Mouse (Mus musculus) left cerebral cortex, adult 18-20 months (tissue): ENCODE results near the gene Evc. TPM values are rescaled to one million over a fixed set of nuclear protein-coding genes. Genes with fewer than 3 reads are reported as not detected.

ENCODE experiments used
- DNase-seq, 2 experiments: peaks; one replicate each; pipeline ENCODE4 v3.0.0; 2021 to 2022; ENCODE audit warnings: low spot score in 2 of 2, mixed read lengths in 1 of 2
- total RNA-seq, 2 experiments: library from RNA; stranded (reverse); gene quantifications; 2 replicates each; pipeline ENCODE4 v1.2.3; 2021

Gene Evc
- total RNA-seq, 2 experiments from 2014 or later: 9.5 to 10.7 TPM

- peak in 1 of 2 experiments; percentile 46 for DNase-seq
These were observed 93.4 kb downstream of the Evc start for GRCm38 (mm10) chr5:37243169-37243886.

- DNase-seq: no peak
These were observed 94.1 kb downstream of the Evc start for GRCm38 (mm10) chr5:37242360-37243168.

GRCm38 (mm10) chr5:37241651-37242151 lies 95.0 kb downstream of the Evc start, which contains the start of gene Crmp1:
Gene Crmp1 (plus strand): TSS chr5:37241940.
- DNase-seq: peak; percentile 83 to 91

GRCm38 (mm10) chr5:37241224-37241623 lies 95.5 kb downstream of the Evc start:
- no peak for DNase-seq

GRCm38 (mm10) chr5:37240550-37240949 lies 96.1 kb downstream of the Evc start:
- no peak for DNase-seq

Other genes with a start within 250 kb of the Evc start
- 100 to 1,000 TPM; 164 to 181 TPM for gene Crmp1, start 95.0 kb downstream of the Evc start, total RNA-seq
- gene Evc2, start 1.6 kb upstream of the Evc start, total RNA-seq: 10 to 100 TPM; 15.8 to 17.5 TPM